In genomic region chr15:10379757-10380458, GRCm38 (mm10) we compare ENCODE assay signal across 23 mouse cellular contexts. TPM values are rescaled to one million over a fixed set of nuclear protein-coding genes. Genes with fewer than 3 reads are reported as not detected.
"Had no signal": no experiment of that assay in that cellular context is flagged by ENCODE, and none has a peak within 500 bp of the region (broad histone marks: within the 10 kb centered on the region; RNA-seq: fewer than 3 reads in every experiment).

No protein-coding gene starts in this region.

- H3K9me3 ChIP-seq: midbrain, embryonic 10.5 days; midbrain, embryonic 12.5 days; neural tube, embryonic 12.5 days; stomach, embryonic 15.5 days had no signal

- H3K9ac ChIP-seq: lung, embryonic 14.5 days; midbrain, embryonic 12.5 days; neural tube, embryonic 12.5 days; stomach, embryonic 15.5 days had no signal

- DNase-seq: lung, adult 18-20 months; lung, embryonic 14.5 days; lung, postnatal 10 days; lung, postnatal 4 days; midbrain, embryonic 14.5 days; right cerebral cortex, postnatal 14 days; thymus, postnatal 14 days; thymus, postnatal 36 days had no signal

- H3K4me2 ChIP-seq: lung, embryonic 14.5 days; midbrain, embryonic 12.5 days; neural tube, embryonic 12.5 days; stomach, embryonic 15.5 days had no signal

- H3K27ac ChIP-seq: midbrain, embryonic 10.5 days; midbrain, embryonic 12.5 days; neural tube, embryonic 12.5 days; stomach, embryonic 15.5 days; stomach, postnatal 0 days had no signal

- ATAC-seq: midbrain, embryonic 16.5 days had no signal

- H3K27me3 ChIP-seq: midbrain, embryonic 12.5 days; neural tube, embryonic 12.5 days; stomach, embryonic 15.5 days had no signal

- H3K4me3 ChIP-seq: midbrain, embryonic 10.5 days; midbrain, embryonic 12.5 days; neural tube, embryonic 12.5 days; stomach, embryonic 15.5 days had no signal

- H3K4me1 ChIP-seq: midbrain, embryonic 10.5 days; midbrain, embryonic 12.5 days; neural tube, embryonic 12.5 days; stomach, embryonic 15.5 days had no signal

- H3K36me3 ChIP-seq: midbrain, embryonic 10.5 days; midbrain, embryonic 12.5 days; neural tube, embryonic 12.5 days; stomach, embryonic 15.5 days had no signal

RNA-seq across cellular contexts. Expression of gene Agxt2, which starts 21.6 kb away (rescaled TPM):
- total RNA-seq: megakaryocyte, adult 5-6 weeks; megakaryocyte-erythroid progenitor cell, adult 5-6 weeks; monocyte, adult 5-6 weeks; neutrophil, adult 5-6 weeks had no signal
- polyA plus RNA-seq: lung, embryonic 14.5 days; midbrain, embryonic 10.5 days; midbrain, embryonic 12.5 days; midbrain, embryonic 14.5 days; midbrain, embryonic 16.5 days; neural tube, embryonic 12.5 days; neural tube, embryonic 14.5 days; spleen, adult 2 months; stomach, postnatal 0 days; testis, adult 2 months; thymus, postnatal 0 days had no signal

RNA-seq across cellular contexts. Expression of gene Gm21973, which starts 54.7 kb away (rescaled TPM):
- total RNA-seq: megakaryocyte, adult 5-6 weeks; megakaryocyte-erythroid progenitor cell, adult 5-6 weeks; monocyte, adult 5-6 weeks; neutrophil, adult 5-6 weeks had no signal
- polyA plus RNA-seq: lung, embryonic 14.5 days; lung, embryonic 16.5 days; midbrain, embryonic 10.5 days; midbrain, embryonic 12.5 days; midbrain, embryonic 14.5 days; midbrain, embryonic 16.5 days; neural tube, embryonic 12.5 days; neural tube, embryonic 14.5 days; spleen, adult 2 months; stomach, postnatal 0 days; testis, adult 2 months; thymus, postnatal 0 days had no signal
